Mouse (Mus musculus) testis, postnatal 10 days (tissue): ENCODE measurements at regions not wholly inside any gene's neighbourhood (a gene's known extent, or its start where the extent isn't known, plus 50 kb on each side); places are given as distances from the start of the nearest gene placed in this dataset.
A peak's percentile ranks its signal among the peaks of the same experiment; 100 is the strongest.

Source experiments
- DNase-seq: peaks from one replicate; pipeline ENCODE4 v3.0.0; 2021; ENCODE audit warnings: low spot score

GRCm38 (mm10) chr1:3012530-3012929 lies 1795.2 kb upstream of the Gm37988 start:
- no peak for DNase-seq

- no peak for DNase-seq
Observed at GRCm38 (mm10) chr1:3062759-3063158, 1744.9 kb upstream of the Gm37988 start.

GRCm38 (mm10) chr1:3094375-3094774 lies 1713.3 kb upstream of the Gm37988 start:
- no peak for DNase-seq

- DNase-seq: no peak
Observed at GRCm38 (mm10) chr1:3094910-3095309, 1712.8 kb upstream of the Gm37988 start.

- DNase-seq: no peak
Observed at GRCm38 (mm10) chr1:3113564-3113963, 1694.1 kb upstream of the Gm37988 start.

- DNase-seq: no peak
Observed at GRCm38 (mm10) chr1:3119498-3120391, 1687.9 kb upstream of the Gm37988 start.

GRCm38 (mm10) chr1:3120392-3120690 lies 1687.4 kb upstream of the Gm37988 start:
- no peak for DNase-seq

GRCm38 (mm10) chr1:3121288-3121687 lies 1686.4 kb upstream of the Gm37988 start:
- peak; percentile 62 for DNase-seq

GRCm38 (mm10) chr1:3121745-3122144 lies 1685.9 kb upstream of the Gm37988 start:
- DNase-seq: no peak
